Mouse (Mus musculus) hindlimb bud, embryonic 11.5 days (tissue): Measurements from ENCODE around the gene Tmem38b.
"Not testable (repeated sequence)": the region's sequence is repeated elsewhere in the genome, so short reads cannot be mapped to it uniquely, and the experiment has no call there.

Source experiments
- DNase-seq: peaks from one replicate; pipeline ENCODE4 v3.0.0-alpha.2; 2012; ENCODE audit warnings: low read depth, low spot score; ENCODE audit errors: extremely low spot score

The Tmem38b gene

DNA sequence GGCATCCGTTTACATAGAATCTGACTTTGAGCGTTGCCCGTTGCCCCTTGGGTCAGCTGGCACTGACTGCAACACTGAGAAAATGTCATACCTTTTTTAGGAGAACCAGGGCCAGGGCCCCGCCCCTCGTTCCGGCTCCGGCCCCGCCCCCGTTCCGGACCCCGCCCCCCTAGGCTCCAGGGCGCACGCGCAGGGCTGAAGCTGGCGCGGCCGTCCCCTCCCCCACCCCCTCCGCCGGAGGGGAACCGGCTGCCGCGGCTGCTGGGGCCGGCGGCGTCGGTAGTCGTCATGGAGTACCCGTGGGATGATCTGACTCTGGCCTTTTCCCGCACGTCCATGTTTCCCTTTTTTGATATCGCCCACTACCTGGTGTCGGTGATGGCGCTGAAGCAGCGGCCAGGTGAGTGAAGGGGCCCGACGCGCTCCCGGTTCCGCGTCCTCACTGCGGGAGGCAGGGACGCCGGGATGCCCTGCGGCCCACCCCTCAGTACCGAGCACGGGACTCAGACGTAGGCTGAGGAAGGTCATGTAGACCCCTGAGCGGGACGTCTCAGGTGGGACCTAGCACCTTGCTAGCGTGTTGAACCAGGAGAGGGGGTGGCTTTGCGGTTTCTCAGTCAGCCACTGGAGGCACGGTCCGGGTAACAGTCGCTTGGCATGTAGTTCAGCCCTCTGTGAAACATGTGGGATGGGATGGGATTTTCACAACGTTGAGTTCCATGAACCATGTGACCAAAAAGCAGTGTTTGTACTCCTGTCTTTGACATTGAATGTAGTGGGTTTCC lies at the start of gene Tmem38b:
TSS of gene Tmem38b (plus strand) at position 225 of the 785 bp plus-strand sequence.
- DNase-seq: no peak

- no peak for DNase-seq
These were observed 44.4 kb upstream of the Tmem38b start for GRCm38 (mm10) chr4:53781396-53781795.

- no peak for DNase-seq
These were observed 43.4 kb upstream of the Tmem38b start for GRCm38 (mm10) chr4:53782216-53783070.

DNA sequence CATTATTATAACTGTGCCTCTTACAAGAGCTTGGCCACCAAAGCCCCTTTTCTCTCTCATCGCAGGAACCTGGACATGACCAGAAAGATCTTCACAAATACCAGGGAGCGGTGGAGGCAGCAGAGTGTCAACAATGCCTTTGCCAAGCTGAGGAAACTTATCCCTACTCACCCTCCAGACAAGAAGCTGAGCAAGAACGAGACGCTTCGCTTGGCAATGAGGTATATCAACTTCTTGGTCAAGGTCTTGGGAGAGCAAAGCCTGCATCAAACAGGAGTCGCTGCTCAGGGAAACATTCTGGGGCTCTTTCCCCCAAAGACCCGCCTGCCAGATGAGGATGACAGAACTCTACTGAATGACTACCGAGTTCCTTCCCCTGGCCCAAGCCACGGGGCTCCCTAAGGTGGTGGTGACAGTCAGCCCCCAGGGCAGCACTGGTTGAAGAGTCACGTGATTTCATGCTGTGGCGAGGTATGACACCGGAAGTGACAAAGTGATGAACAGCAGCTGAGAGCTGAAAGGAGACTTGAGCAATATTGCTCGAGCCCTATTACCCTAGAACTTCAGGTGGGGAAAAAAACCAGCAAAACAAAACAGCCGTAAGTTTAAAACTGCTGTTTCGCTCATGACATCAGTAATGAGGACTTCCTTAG lies 40.0 kb upstream of the Tmem38b start:
- no peak for DNase-seq

DNA sequence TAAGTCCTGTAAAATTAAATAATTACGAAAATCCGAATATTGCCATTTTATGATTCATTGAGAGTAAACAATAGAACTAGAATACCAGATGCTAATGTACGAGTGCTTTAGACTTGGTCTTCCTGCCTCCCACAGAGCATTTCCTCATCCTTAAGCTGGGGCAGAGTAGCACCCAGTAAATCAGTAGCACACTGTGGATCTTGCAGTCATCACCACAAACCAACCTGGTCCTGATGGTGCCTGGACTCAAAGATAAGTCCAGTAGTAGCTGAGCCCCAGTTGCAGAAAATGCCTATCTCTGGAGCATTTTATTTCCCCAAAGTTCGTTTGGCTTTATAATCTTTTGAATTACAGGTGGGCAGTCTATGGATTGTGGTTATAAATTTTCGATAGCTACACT lies 39.0 kb upstream of the Tmem38b start:
- DNase-seq: no peak

DNA sequence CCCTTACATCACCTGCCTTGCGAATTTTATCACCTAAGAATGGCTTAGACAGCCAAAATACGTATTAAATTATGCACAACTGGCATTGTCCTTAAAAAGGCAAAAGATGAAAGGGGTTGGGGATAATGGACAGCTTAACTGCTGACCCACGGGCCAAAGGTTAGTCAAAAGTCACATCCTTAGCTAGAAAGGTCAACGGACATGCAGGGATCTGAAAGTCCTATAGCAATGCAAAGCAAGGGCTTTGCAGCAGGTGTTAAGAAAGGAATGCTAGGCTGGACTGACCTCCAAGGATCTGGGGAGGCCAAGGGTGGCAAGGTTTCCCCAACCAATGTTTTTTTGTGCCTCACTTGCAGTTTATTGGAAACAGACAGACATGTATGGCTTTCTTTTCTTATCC lies 36.5 kb upstream of the Tmem38b start:
- DNase-seq: no peak

- no peak for DNase-seq
These were observed 31.4 kb upstream of the Tmem38b start for GRCm38 (mm10) chr4:53794257-53794966.

DNA sequence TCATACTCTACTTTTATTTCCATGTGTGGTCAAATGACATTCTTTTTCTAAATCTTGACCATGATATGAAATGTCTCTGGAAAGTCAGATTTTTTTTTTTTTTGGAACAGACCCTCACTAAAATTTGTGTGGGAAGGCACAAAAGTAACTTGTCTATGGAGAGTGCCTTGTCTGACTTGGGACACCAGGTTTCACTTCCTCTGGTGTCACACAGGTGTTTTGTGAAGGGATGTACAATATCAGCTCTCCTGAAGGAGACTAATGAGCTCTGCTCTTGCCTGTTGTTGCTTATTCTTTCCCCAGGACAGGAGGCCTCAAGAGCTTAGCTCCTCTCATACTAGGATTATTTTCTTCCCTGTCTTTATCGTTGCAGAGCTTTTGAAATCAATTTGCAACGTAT lies 30.8 kb upstream of the Tmem38b start:
- DNase-seq: no peak

DNA sequence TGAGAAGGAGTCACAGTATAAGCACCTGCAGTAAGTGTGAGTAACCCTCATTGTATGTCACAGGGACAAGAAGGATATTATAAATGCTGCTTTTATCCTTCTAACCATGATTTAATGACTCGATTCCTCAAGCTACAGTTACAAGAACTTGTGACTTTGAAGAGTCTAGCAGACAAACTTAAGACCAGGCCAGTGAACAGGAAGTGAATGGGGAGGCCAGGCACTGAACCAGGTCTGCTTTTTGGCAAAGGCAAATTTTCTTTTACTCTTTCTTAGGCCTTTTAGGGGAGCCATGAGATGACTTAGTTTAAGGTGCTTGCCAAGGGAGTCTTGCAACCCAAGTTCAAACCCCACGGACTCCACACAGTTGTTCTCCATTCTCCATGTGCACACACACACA lies 30.1 kb upstream of the Tmem38b start:
- DNase-seq: no peak

DNA sequence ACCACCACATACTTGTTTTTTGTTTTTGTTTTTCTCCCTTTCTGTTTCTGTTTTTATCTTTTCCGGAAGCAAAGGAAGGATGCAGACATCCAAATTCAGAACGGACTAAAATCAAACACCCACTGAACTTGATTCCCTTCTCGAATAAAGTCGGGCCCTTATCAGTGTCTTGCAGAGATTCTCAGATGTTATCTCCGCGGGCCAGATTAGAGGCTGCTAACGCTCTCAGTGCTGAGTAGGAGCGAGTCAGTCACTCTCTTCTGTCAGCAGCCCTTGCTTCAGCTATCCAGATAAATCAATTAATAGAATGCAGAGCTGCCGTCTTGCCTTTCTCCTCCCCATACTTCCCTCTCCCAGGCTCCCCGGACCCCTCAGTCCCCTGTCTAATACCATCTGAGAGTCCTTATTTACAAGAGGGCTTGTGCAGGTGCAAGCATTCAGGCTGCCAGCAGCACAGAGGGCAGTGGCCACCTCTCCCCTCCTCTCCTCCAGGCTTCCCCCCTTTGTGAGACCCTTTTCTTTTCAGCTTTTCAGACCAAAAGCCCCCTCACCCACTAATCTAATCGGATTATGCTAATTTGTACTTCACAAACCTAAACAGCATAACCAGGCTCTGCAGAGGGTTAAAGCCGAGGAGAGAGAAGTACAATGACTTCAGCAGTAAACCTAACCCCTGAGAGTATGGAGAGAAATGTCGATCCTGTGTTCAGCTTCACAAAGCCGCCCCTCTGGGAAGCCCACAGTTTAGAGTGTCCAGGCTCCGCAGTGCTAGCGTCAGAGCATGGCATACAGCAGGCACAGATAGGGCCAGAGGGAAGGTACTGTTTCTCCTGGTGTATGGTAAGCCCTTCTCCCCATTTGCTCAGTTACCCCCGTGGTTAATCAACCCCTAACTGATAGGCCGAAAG lies 28.7 kb upstream of the Tmem38b start:
- no peak for DNase-seq

- no peak for DNase-seq
These were observed 26.8 kb upstream of the Tmem38b start for GRCm38 (mm10) chr4:53798896-53799676.

DNA sequence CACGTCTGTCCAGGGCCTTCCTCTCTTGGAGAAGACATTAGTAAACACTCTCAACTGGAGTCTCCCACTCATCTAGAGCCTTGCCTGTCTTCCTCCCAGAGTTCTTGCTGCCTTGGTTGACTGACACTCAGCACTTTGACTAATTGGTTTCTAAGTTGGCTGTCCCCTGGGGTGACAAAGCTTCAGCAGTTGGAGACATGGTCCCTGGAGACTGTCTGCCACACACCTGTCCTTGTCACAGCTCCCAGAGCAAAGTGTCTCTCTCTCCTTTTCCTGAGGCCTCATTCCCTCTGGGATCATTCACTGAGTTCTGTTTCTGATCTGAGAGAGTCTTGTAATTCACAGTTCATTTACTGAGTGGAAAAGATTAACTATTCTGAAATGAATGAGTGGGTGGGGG lies 26.1 kb upstream of the Tmem38b start:
- DNase-seq: no peak

GRCm38 (mm10) chr4:53803674-53804073 lies 22.2 kb upstream of the Tmem38b start:
- not testable (repeated sequence) for DNase-seq

DNA sequence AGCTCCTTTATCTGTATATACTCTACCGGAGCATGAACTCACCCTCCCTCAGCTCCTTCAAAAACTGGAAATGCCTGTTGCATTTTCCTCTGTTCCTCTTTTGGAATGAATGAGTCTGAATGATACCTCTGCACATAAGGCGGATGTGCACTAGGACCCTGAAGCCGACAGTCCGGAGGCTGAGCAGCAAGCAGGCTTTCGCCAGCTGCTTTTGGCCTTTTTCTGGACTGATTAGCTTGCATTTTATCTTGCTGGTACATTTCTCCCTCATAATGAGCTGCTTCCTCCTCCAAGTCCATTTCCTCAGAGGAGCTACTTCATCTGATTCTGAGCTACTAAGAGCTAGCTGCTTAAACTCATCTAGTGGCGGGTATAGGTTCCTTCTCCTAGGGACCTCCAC lies 19.4 kb upstream of the Tmem38b start:
- not testable (repeated sequence) for DNase-seq

DNA sequence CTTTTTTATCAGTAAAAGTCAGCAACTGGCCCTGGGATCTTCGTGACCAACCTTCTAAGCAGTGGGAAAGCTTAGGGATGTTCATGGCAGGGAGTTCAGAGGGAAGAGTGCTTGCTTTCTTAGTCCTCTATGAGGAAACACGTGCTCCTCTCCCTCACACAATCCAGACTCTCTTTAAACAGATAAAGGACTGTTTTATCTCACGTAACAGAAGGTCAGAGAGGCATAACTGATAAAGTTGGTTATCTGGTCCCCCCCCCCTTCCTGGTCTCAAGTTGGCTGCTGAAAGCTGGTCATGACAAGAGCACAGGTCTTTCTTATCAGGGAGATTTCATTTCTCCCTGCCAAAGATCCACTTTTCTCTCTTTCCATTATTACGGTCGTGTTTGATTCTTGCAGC lies 7.5 kb upstream of the Tmem38b start:
- DNase-seq: no peak

DNA sequence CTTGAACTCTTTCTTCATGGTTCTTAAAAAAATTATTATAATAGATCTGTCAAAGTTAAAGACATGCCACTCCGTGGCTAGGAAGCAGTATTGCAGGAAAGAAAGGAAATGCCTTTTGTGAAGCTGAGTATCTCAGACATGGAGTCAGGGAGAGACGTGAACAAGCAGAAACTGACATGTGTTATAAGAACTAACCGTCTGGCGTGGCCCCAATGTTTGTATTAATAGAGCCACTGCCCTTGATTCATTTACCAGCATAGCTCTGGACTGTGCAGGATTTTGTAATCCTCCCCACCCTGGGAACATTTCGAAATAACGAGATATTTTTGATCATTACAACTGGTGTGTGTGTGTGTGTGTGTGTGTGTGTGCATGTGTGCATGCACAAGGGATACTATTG lies 2.1 kb upstream of the Tmem38b start:
- no peak for DNase-seq

DNA sequence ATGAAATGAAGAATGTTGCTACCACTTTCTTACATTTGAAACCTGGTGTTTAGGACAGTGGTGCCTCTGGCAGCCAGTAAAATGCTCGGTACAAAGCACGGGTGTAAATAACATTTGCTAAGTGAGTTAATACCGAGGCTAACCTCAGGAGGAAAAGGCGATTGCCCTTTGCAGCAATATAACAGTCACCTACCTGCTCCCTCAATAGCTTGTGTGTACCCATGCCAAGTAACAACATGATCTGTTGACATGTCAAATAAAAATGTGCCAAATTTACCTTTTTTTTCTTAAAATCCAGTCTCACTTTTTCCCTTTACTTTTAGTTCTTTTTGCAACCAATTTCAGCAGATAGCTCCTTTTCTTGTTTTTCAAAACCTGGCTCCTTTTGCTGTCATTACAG lies 1.0 kb upstream of the Tmem38b start:
- no peak for DNase-seq

GRCm38 (mm10) chr4:53826641-53827248 lies 900 bp downstream of the Tmem38b start:
- no peak for DNase-seq

- no peak for DNase-seq
These were observed 2.0 kb downstream of the Tmem38b start for GRCm38 (mm10) chr4:53827869-53828268.
